Mouse (Mus musculus) intestine, postnatal 0 days (tissue): ENCODE measurements around the gene Pygl. TPM values are rescaled to one million over a fixed set of nuclear protein-coding genes. Genes with fewer than 3 reads are reported as not detected.

Experiments used
- ATAC-seq: fragments of 200-750 bp; cut with Nextera tagmentation; 2 replicates; pipeline ENCODE4 v1.8.0; 2017; ENCODE audit warnings: mild to moderate bottlenecking, moderate TSS enrichment, moderate library complexity
- H3K27ac ChIP-seq: fragments of 300-500 bp; sonication (generic); 2 replicates; pipeline ENCODE4 v1.5.1; 2014; ENCODE audit warnings: mild to moderate bottlenecking, low read depth, low read length, moderate library complexity
- H3K27me3 ChIP-seq: fragments of 300-500 bp; sonication (generic); replicated peaks from 2 replicates; pipeline ENCODE4 v1.6.1; 2014; ENCODE audit warnings: low read length, mixed read lengths; ENCODE audit not compliant: control insufficient read depth, insufficient read depth
- H3K36me3 ChIP-seq: fragments of 300-500 bp; sonication (generic); 2 replicates; pipeline ENCODE4 v1.6.1; 2014; ENCODE audit warnings: mild to moderate bottlenecking, moderate library complexity; ENCODE audit not compliant: control insufficient read depth, insufficient read depth
- H3K4me1 ChIP-seq: fragments of 300-500 bp; sonication (generic); replicated peaks from 2 replicates; pipeline ENCODE4 v1.6.1; 2014; ENCODE audit warnings: antibody characterized with exemption, low read length, mixed read lengths; ENCODE audit not compliant: control insufficient read depth, insufficient read depth
- H3K4me2 ChIP-seq: fragments of 300-500 bp; sonication (generic); replicated peaks from 2 replicates; pipeline ENCODE4 v1.6.1; 2014; ENCODE audit warnings: low read depth, mild to moderate bottlenecking, moderate library complexity
- H3K4me3 ChIP-seq: fragments of 300-500 bp; sonication (generic); 2 replicates; pipeline ENCODE4 v1.5.1; 2014; ENCODE audit warnings: low read depth, low read length
- H3K9ac ChIP-seq: fragments of 300-500 bp; sonication (generic); 2 replicates; pipeline ENCODE4 v1.6.1; 2014; ENCODE audit warnings: mild to moderate bottlenecking, low read depth, low read length
- H3K9me3 ChIP-seq: fragments of 300-500 bp; sonication (generic); 2 replicates; pipeline ENCODE4 v1.6.1; 2016; ENCODE audit warnings: mixed run types; ENCODE audit not compliant: control insufficient read depth
- CTCF ChIP-seq: sonication (generic); IDR thresholded peaks from 2 replicates; pipeline ENCODE4 v1.5.1; 2016; ENCODE audit warnings: low read depth, mild to moderate bottlenecking, control low read depth, antibody characterized with exemption, moderate library complexity
- WGBS: fragments of 180-500 bp; shearing (Covaris S2); extraction: QIAGEN DNeasy Blood & Tissue Kit; methylation state at CpG from one replicate; pipeline ENCODE4 v1.1.7; 2014; 5-methylcytosine and 5-hydroxymethylcytosine counted together
- polyA plus RNA-seq: library from polyadenylated mRNA; unstranded; fragments of >200 nt; fragmentation: Nextera tagmentation; extraction: Ambion mirVana; gene quantifications from 2 replicates; pipeline ENCODE4 v1.2.1, GENCODE M21; 2015

The Pygl gene
- polyA plus RNA-seq, 1 experiment from 2014 or later: 8.1 TPM

DNA sequence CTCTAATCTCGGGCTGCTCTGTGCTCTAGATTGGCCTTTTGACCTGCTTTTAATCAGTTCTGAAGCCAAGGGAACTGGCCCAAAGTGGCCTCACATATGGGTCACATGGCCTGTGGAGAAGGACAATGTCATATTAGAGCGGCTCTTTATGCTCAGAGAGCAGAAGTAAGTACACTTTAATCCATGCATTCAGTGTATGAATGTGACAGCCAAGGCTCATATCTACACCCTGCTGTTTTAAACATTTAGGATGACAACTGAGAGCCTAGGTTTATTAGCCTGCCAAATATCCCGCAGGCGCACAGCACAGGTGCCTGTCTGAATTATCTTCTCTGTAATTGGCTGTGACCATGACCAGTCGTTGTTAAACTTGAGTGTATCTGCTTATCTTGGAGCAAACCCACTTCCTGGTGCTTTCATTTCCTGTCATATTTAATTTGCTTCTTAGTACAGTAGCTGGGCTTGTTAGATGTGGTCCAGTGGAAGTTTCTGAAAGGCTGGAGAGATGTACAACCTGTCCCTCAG, 794 bp upstream of the Pygl start:
- no peaks in the 10 kb centered on the region for H3K36me3 ChIP-seq
- H3K9me3 ChIP-seq: no peaks in the 10 kb centered on the region
- no peak for ATAC-seq
- no peak overlapping the region for H3K4me3 ChIP-seq
- H3K9ac ChIP-seq: no peak overlapping the region
- peaks cover 6% of the 10 kb centered on the region; the same call in 1 of the 2 replicates for H3K4me1 ChIP-seq
- H3K27ac ChIP-seq: no peak overlapping the region
- 27% methylated on average over 5 of the region's 5 CpGs for WGBS
- H3K4me2 ChIP-seq: no peak overlapping the region
- no peak for TF ChIP-seq CTCF
- no peaks in the 10 kb centered on the region for H3K27me3 ChIP-seq

DNA sequence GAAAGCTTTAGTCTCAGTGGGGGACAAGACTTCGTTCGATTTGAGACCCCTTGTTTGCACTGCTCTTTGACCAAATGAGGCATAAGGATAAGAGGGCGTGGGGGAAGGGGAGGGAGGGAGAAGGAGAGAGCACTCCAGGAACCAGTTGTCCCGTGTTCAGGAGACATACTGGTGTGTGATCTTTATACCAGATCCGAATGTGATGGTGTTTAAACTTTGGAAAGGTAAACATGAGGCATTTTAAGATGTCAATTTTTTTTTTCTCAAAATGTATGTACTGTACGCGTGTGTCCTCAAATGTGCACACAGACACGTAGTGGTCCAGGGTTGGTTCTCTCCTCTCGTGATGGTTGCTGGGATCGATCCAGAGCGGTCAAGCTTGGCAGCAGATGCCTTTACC, 3.1 kb downstream of the Pygl start:
- peak overlapping the region; percentile 55; the same call in 1 of the 2 replicates for H3K4me3 ChIP-seq
- H3K4me1 ChIP-seq: peaks cover 6% of the 10 kb centered on the region; the same call in 1 of the 2 replicates
- H3K36me3 ChIP-seq: no peaks in the 10 kb centered on the region
- no peaks in the 10 kb centered on the region for H3K9me3 ChIP-seq
- H3K4me2 ChIP-seq: peak overlapping the region; percentile 77
- H3K27me3 ChIP-seq: no peaks in the 10 kb centered on the region
- no peak for TF ChIP-seq CTCF
- 71% methylated on average over 11 of the region's 11 CpGs for WGBS
- H3K27ac ChIP-seq: no peak overlapping the region
- no peak overlapping the region for H3K9ac ChIP-seq
- no peak for ATAC-seq

DNA sequence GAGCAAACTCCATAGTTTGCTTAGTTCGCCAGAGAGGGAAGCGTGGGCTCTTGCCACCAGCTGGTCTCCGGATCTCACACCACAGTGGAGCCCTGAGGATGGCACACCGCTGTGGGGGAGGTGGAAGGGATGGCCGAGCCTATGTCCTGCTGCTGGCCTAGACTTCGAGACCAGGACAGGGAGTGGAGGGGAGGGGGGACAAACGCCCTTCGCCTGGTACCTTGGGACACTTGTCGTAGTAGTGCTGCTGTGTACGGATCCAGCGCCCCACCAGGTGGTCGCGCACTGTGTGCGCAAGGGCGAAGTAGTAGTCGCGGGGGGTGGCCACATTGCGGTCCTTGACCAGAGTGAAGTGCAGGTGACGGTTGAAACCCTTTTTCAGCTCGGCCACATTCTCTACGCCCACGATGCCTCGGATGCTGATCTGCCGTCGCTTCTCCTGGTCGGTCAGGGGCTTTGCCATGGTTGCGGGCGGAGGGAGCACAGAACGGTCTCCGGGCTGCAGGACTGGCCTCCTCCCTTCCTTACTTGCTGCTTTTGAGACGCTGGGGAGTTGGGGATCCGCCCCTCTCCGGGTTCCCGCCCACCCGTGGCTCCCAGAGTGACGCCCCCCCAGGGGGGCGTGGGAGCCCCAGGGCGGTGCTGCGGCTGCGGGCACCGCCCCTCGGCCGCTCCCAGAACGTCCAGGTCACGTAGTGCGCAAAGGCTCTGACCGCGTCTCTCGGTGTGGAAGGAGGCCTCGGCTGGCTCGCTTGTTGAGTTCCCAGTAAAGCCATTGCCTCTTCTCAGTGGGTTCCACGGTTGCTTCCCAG, 4.0 kb downstream of the Pygl start:
- TF ChIP-seq CTCF: peak; percentile 39; the same call in 1 of the 2 replicates
- peak overlapping the region; percentile 48 for H3K9ac ChIP-seq
- H3K27me3 ChIP-seq: no peaks in the 10 kb centered on the region
- no peaks in the 10 kb centered on the region for H3K36me3 ChIP-seq
- H3K9me3 ChIP-seq: no peaks in the 10 kb centered on the region
- ATAC-seq: peak; percentile 93
- H3K4me1 ChIP-seq: peaks cover 6% of the 10 kb centered on the region; the same call in 1 of the 2 replicates
- WGBS: 2% methylated on average over 52 of the region's 52 CpGs
- peak overlapping the region; percentile 77 for H3K4me2 ChIP-seq
- H3K27ac ChIP-seq: no peak overlapping the region; the same call in 1 of the 2 replicates
- peak overlapping the region; percentile 55 for H3K4me3 ChIP-seq

- H3K27ac ChIP-seq: no peak overlapping the region
- H3K9me3 ChIP-seq: no peaks in the 10 kb centered on the region
- H3K4me3 ChIP-seq: peak overlapping the region; percentile 55
- peak overlapping the region; percentile 48; the same call in 1 of the 2 replicates for H3K9ac ChIP-seq
- H3K4me2 ChIP-seq: peak overlapping the region; percentile 77
- ATAC-seq: no peak
- no peaks in the 10 kb centered on the region for H3K27me3 ChIP-seq
- H3K4me1 ChIP-seq: peaks cover under 1% of the 10 kb centered on the region; the same call in 1 of the 2 replicates
- H3K36me3 ChIP-seq: no peaks in the 10 kb centered on the region
- WGBS: 42% methylated on average over 5 of the region's 5 CpGs
- no peak for TF ChIP-seq CTCF
Observed at GRCm38 (mm10) chr12:70226655-70227054, 4.6 kb downstream of the Pygl start.

GRCm38 (mm10) chr12:70223331-70223730, 8.0 kb downstream of the Pygl start:
- Histone ChIP-seq H3K4me2 (no peak overlapping the region), H3K9me3 (no peaks in the 10 kb centered on the region), H3K27me3 (no peaks in the 10 kb centered on the region), H3K9ac (no peak overlapping the region), H3K36me3 (no peaks in the 10 kb centered on the region; the same call in 1 of the 2 replicates), H3K27ac (no peak overlapping the region), H3K4me3 (no peak overlapping the region), H3K4me1 (no peaks in the 10 kb centered on the region)
- WGBS: 51% methylated on average over 4 of the region's 4 CpGs
- ATAC-seq: no peak
- TF ChIP-seq CTCF: no peak

GRCm38 (mm10) chr12:70221425-70221824, 9.9 kb downstream of the Pygl start:
- Histone ChIP-seq H3K4me3 (no peak overlapping the region), H3K27me3 (no peaks in the 10 kb centered on the region), H3K36me3 (no peaks in the 10 kb centered on the region; the same call in 1 of the 2 replicates), H3K4me2 (no peak overlapping the region), H3K9ac (no peak overlapping the region), H3K27ac (no peak overlapping the region), H3K4me1 (no peaks in the 10 kb centered on the region), H3K9me3 (no peaks in the 10 kb centered on the region)
- no peak for ATAC-seq
- 64% methylated on average over 5 of the region's 5 CpGs for WGBS
- no peak for TF ChIP-seq CTCF
